Mouse (Mus musculus): ENCODE data around the gene Prr19.

Prr19 gene

GRCm38 (mm10) chr7:25275555-25276298 lies 25.5 kb upstream of the Prr19 start:
- DNase-seq (ENCODE audit: low read depth, low spot score), result peak; percentile 67

- DNase-seq (ENCODE audit: low read depth, low spot score), result no peak
Observed at GRCm38 (mm10) chr7:25277405-25277804, 23.8 kb upstream of the Prr19 start.

DNA sequence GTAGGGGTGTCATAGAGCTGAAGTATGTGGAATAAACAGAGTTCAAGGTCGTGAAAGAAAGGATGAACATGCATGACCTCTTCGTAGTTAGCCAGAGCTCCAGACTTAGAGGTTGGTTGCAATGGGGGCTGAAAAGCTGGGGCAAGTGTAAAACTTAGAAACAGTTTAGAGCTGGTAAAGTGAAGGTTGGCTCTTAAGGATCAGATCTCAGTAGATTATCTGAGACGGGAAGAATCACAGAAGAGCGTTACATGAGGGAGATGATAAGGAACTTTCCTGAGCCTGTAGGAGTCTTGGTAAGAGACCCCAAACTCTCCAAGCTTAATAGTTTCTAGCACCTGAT lies 23.2 kb upstream of the Prr19 start:
- DNase-seq (ENCODE audit: low read depth, low spot score), result no peak

GRCm38 (mm10) chr7:25278341-25279075 lies 22.7 kb upstream of the Prr19 start:
- DNase-seq (ENCODE audit: low read depth, low spot score), result peak; percentile 81

DNA sequence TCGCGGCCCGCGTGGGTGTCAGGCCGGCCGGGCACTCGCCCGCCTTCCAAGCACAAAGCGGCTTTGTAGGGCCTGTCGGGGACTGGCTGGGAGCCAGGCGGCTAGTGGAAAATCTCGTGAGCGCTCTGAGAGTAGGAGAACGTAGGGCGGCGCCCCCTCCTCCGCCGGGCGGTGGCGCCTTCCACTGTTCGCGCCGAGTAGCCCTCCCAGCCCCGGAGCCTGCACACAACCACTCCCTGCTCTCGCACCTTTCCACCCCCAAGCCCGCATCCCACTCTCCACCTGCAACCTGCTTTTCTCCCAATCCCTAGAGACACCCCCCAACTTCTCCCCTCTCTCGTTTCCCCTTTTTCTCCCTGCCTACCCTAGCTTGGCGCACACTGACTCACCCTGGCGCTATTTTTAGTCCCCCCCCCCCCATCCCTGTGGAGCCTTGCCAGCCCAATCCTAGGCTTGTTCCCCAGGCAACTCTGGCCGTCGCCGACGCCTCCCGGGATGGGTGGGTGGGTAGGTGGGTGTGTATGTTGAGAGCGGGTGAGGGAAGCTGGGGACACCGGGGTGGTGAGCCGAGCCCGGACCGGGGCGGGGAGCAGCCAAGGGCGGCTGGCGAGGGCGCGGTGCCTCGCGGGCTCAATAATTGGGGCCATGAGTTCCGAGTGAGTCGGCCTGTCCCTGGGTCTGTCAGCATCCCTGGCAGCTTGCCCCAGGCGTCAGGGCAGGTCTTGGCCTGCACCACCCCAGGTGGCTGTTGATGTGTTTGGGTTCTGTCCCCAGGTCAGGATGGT lies 21.9 kb upstream of the Prr19 start:
- DNase-seq (ENCODE audit: low read depth, low spot score), result peak; percentile 86

DNA sequence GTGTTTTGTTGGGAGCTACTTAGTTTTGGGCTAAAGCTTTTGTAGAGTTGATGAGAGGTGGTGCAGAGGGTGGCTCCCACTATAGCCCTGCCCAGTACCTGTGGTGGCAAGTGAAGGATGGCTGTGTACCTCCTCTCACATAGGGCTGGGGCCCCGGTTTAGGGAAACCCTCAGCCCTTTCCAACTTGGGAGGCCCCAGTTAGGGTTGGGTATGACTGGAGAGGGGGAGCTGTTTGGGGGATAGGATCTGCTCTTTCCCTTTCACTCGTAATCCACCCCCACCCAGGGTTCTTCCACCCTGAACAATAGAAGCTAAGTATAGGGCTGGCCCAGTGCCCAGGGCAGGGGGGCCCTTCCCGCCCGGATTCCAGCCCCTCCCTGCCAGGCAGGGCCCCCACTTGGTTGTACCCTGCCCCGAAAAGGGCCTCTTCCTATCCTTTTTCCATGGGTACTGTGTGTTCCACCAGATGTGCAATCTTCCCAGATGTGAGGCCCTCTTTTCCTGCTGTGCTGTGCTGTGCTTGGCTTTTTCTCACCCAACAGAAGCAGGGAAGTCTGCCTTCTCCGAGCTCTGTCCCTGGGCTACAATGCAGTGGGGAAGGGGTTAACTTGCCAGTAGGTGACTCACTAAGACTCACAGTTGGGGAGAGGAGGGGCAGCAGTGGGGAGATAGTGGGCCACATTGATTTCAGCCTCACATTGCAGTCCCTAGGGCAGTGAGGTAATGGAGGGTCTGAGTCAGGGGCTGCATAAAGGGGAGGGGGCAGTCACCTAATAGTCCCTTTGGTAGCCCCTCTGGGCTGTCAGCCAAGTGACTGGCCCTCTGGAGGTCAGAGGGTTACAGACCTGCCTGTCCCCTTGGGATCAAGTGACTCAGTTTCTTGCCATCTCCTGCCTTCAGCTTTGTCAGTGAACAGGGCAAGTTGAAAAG lies 21.1 kb upstream of the Prr19 start:
- no peak for DNase-seq (ENCODE audit: low read depth, low spot score)

DNA sequence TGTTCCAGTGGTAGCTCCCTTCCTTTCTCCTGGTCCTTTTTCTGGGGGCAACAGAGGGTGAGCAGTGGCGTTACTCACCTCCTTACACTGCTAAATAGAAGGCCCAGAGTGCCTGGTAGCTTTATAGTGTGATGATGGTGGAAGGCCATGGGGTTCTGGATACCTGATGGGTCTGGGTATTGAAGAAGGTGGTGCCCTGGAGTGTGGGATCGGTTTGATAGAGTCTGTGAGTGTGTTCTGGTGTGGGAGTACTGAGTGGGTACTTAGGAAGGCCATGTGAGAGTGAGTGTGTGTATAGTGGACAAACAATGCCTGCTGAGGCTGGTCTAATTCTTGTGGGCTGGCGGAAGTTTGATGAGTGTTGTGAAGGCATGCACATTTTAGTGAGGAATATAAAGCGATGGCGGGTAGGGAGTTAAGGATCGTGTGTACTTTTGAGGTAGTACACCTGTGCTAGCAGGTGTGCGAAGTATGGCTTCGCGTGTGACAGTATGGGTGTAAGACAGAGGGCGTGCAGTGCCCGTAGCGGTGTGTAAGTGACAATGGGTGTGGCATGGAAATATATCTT lies 20.0 kb upstream of the Prr19 start:
- no peak for DNase-seq (ENCODE audit: low read depth, low spot score)

DNA sequence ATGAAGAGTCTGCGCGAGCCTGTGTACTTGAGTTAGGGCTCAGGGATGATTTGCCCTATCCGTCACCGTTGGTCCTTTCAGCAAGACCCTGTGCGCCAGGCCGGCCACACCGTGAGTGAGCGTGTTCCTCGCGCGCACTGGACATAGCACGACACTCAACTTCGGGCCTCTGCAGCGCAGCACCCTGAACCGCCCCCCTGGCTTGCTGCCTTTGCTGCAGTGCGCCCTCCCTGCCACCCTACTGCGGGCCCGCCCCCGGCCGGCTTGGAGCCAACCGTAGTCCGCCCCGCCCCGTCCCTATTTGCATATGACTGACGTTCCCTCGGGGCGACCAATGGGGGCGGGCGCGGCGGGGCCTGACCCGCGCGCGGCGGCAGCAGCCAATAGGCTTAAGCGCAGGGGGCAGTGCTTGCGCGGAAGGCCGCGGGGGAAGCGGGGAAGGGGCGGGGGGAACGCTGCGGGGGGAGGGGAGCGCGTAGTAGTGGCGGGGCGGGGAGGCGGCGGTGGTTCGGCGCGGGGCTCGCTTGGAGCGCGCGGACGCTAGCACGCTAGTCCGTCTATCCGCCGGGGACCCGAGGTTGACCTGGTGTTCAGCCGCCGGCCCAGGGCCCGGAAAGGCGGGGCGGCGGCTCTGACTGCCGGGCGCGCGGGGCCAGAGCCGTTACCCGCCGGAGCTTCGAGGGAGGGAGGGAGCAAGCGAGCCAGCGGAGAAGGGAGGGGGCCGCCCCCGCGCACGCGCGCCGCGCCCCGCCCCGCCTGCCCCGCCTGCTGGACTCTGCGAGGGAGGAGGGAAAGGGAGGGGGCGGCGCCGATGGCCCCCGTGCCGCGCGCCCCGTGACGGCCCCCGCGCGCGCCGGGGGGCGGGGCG lies 19.2 kb upstream of the Prr19 start:
- DNase-seq (ENCODE audit: low read depth, low spot score), result peak; percentile 95

- DNase-seq (ENCODE audit: low read depth, low spot score), result peak; percentile 84
Observed at GRCm38 (mm10) chr7:25282731-25283211, 18.4 kb upstream of the Prr19 start.

- no peak for DNase-seq (ENCODE audit: low read depth, low spot score)
Observed at GRCm38 (mm10) chr7:25283637-25284036, 17.6 kb upstream of the Prr19 start.

DNA sequence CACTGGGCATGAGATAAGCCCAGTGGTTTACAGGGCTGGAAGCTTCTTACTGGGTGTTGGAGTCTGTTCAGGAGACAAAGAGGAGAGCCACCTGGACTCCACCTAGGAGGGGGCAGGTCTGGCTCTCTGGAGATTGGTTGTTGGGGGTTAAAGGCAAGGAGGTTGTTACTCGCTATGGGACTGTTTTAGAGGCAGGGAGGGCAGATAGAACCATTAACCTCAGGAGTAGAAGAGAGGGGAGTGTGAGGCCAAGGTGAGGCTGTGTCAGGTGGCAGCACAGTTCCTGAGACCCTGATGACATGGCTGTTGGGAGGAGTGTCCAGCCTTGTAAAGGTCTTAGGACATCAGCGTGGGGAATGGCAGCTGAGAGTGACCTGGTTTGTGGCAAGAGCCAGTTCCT lies 17.0 kb upstream of the Prr19 start:
- no peak for DNase-seq (ENCODE audit: low read depth, low spot score)

- DNase-seq (ENCODE audit: low read depth, low spot score), result no peak
Observed at GRCm38 (mm10) chr7:25284766-25285165, 16.4 kb upstream of the Prr19 start.

GRCm38 (mm10) chr7:25285511-25286238 lies 15.5 kb upstream of the Prr19 start:
- no peak for DNase-seq (ENCODE audit: low read depth, low spot score)

DNA sequence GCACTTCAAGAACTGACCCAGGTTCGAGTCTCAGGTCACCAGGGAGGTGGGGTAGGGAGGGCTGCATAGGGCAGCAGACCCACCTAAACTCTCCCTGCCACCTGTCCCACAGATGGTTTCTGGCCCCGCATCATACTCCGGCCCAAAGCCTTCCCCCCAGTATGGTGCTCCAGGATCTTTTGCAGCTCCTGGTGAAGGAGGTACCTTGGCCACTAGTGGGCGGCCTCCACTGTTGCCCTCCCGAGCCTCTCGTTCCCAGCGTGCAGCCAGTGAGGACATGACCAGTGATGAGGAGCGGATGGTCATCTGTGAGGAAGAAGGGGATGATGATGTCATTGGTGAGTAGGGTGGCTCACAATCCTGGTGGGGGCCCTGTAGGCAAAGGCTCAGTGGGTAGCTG lies 14.2 kb upstream of the Prr19 start:
- DNase-seq (ENCODE audit: low read depth, low spot score), result no peak

- no peak for DNase-seq (ENCODE audit: low read depth, low spot score)
Observed at GRCm38 (mm10) chr7:25288011-25288410, 13.2 kb upstream of the Prr19 start.

DNA sequence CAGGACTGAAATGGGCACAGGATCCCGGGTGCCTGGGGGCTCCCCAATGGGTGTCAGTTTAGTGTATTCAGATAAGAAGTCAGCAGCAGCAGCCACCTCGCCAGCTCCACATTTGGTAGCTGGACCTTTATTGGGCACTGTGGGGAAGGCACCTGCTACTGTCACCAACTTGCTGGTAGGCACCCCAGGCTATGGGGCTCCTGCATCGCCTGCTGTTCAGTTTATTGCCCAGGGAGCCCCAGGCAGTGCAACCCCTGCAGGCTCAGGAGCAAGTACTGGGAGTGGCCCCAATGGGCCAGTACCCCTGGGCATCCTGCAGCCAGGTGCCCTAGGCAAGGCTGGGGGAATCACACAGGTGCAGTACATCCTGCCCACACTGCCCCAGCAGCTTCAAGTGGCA lies 12.5 kb upstream of the Prr19 start:
- DNase-seq (ENCODE audit: low read depth, low spot score), result no peak

DNA sequence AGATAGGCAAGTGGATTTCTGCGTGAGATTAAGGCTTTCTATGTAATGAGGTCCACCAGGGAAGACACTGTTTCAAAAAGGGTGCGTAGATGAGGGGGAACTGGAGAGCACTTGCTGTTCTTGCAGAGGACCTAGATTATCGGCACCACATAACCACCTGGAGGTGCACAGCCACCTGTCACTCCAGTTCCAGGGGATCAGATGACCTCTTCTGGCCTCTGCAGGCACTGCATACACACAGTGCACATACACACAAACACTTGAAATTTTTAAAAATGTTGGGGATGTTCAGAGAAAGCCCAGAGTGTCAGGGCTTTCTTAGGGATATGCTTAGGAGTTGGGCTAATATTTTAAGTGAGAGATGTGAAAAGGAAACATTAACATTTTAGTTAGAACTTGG lies 11.3 kb upstream of the Prr19 start:
- DNase-seq (ENCODE audit: low read depth, low spot score), result peak; percentile 54

DNA sequence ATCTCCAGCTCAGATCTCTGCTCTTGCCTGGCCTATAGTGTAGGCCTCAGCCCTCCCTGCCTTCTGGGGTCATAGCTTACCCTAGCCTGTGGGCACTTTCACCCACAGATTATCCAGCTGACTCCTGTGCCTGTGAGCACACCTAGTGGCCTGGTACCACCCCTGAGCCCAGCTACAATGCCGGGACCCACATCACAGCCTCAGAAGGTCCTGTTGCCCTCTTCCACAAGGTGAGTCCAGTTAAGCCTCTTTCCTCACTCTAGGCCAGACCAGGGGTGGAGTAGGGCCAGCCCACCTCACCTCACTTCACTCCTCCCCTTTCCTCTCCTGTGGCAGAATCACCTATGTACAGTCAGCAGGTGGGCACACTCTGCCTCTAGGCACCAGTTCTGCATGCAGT lies 10.7 kb upstream of the Prr19 start:
- no peak for DNase-seq (ENCODE audit: low read depth, low spot score)

DNA sequence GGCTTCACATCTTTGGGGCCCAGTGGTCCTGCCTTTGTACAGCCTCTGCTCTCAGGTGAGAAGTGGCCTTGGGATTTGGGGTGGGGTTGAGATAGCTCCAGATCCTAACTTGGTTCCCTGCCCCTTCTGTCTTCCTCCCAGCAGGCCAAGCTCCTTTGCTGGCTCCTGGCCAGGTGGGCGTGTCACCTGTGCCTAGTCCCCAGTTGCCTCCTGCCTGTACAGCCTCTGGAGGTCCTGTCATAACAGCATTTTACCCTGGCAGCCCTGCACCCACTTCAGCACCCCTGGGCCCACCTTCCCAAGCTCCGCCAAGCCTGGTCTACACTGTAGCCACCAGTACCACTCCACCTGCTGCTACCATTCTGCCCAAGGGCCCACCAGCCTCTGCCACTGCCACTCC lies 10.3 kb upstream of the Prr19 start:
- peak; percentile 61 for DNase-seq (ENCODE audit: low read depth, low spot score)

Measured in ES-CJ7 (cell line).